Mouse (Mus musculus): ENCODE data around the gene Gm14124.
"Not testable (repeated sequence)": the region's sequence is repeated elsewhere in the genome, so short reads cannot be mapped to it uniquely, and the experiment has no call there.

DNA sequence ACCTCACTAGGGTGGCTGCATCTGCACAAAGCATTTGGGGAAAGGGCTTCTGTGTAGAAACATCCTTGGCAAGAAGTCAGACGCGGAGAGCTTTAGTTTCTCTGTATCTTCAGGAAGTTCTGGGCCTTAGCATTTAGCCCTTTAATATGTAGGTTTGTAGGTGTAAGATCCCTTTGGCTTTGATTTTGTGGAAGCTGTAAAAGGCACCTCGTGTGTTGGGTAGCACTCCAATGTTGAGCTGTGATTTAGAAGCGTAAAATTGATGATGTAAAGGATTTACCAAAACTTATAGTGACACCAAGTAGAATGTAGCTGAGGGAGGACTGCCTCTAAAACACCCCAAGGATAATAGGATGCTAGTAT is 39.0 kb upstream of the Gm14124 start:
- TF ChIP-seq CTCF (IDR thresholded peaks at IDR 0.05; ENCODE audit: insufficient read depth, low read length); POLR2A (IDR thresholded peaks at IDR 0.05; ENCODE audit: borderline replicate concordance, extremely low read depth, low read depth, low read length): not testable (repeated sequence)

Data from lung, adult 2 months (tissue).